Mouse (Mus musculus): ENCODE data around the gene Slc39a11. TPM values are rescaled to one million over a fixed set of nuclear protein-coding genes. Genes with fewer than 3 reads are reported as not detected.

The Slc39a11 gene
- total RNA-seq, 1 experiment from 2014 or later = 13.7 TPM

DNA sequence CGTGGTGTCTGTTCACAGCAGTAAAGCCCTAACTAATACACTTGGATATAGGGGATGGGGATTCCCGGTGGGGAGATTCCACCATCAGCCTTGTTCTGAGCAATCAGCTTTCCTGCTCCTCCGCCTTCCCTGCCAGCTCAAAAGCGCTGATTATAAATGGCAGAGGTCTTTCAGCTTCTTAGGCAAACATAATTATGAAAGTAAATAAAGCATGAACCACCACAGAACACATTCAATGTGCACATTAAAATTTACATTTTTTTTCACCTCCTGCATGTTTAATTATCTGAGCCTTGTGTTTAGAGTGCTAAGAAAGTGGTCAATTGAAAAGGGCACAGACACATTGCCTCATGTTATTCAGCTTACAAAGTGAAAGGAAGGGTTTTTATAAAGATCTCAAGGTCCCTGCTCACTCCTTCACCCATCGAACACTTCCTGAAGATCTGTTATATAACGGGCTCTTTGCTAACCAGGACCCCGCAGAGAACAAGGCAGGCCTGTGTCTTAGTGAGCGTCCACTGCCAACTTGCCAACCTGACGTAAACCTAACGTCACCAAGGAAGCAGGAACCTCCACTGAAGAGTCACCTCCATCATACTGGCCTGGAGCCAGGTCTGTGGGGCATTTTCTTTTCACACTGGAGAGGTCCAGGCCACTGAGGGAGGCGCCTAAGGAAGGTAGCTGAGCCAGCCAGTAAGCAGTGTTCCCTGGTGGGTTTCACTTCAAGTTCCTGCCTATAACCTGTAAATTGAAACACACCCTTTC, 142.0 kb downstream of the Slc39a11 start:
- no peak for DNase-seq

DNA sequence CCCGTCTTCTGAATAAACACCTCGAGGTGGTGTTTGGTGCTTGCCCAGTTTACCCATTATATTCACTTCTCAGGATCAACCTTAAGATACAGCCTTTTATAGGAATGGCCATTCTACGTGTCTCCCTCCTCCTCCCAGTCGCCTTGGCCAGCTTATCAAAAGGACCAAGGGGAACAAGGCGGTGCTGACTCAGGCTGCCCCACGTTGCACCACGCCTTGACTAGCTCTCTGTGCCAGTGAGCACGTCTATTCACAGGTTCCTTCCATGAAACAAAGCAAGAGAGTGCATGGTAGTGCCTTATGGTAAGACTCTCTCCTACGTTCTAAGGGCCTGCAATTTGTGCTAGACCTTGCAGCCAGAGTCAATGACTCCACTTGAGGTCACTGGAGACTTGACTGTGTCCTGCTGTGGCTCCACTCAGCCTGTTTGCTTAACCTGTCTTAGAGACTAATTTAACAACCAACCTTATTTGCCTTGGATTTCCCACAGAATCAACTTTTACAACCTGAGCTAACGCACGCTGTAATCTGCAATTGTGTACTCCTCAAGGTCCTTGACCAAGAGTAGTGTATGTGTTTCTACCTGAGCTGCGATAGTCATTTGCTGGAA, 144.2 kb downstream of the Slc39a11 start:
- no peak for DNase-seq

DNA sequence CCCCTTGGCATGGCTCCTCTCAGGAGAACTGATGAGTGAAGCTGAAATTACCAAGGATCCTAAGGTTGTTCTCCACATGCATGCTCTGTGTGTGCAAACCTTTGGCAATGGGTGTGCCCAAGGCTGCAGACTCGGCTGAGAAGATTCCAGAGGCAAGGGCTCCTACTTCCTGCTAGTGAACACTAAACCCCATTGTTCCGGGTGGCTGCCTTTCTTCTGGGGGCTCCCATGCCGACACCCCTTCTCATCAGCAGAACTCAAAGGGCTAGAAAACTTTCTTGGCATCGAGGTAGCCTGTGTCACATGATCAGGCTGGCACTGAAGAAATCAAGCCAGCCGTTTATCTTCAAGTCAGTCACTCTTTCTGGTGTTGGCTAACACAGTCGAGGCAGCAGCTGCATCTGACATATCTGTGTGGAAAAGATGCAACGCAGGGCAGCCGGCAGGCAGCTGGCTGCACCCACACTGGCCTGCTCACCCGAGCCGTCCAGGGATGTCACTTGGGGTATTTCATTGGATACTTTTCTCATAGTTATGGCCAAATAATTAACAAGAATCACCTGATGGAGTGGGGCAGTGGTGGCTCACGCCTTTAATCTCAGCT, 145.3 kb downstream of the Slc39a11 start:
- no peak for DNase-seq

DNA sequence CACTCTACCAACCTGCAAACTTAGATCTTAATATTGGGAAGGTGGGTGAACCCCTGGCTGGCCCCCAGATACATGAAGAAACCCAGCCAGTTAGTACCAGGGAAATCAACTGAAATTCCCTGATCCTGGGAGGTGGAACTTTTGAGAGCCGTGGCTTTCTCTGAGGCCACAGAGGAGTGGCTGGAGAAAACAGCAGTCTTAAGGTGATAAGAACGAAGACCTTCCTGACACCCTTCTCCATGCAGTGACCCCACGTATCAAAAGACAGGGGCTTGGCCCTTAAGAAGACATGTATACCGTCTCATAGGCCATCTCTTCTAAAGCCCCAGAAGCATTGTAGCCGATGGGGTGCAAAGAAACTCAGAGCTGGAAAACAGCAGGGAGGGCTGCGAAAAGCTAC, 146.9 kb downstream of the Slc39a11 start:
- DNase-seq = no peak

DNA sequence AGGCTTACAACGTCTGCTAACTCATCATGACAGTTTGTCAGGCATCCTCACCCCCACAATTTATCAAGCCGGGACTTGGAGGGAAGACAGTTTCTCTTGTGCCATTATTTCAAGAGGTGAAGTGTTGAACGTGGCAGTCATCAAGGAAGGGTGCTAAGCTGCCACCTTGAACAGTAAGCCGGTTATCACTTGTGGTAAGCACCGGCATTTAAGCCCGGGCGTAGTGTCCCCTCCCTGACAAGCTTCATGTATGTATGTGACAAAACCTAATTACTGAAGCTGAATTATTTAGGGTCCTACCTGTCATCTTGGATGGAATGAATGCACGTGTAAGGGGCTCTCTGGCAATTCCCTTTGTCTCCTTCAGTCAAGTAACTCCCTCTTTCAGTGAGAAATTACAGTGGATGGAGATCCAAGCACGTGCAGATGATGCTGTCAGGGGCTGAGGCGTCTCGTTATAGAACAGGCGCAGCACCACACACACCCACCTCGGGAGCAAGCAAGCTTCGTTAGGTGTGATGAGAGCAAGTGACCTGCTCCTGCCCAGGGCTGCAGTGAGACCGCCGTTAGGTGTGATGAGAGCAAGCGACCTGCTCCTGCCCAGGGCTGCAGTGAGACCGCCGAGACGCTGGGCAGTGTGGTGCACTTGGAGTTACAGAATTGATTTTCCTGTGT, 149.1 kb downstream of the Slc39a11 start:
- no peak for DNase-seq

DNA sequence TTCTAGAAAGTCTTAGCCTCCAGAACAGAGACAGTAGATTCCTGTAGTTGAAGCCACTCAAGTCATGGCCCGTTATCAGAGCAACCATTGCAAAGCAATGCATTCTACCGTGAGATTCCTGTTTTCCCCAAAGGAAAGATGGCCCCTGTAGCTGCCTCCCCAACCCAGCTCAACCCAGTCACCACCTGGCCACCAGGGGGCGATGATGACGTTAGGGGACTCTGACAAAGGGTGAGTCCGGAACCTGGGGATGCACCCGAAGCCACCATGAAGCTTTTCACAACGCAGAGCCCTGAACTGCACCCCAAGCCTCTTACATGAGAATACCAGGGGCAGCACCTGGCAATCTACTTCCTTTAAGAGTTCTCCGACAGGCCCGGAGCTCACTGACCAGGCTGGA, 151.0 kb downstream of the Slc39a11 start:
- peak; percentile 79 for DNase-seq

DNA sequence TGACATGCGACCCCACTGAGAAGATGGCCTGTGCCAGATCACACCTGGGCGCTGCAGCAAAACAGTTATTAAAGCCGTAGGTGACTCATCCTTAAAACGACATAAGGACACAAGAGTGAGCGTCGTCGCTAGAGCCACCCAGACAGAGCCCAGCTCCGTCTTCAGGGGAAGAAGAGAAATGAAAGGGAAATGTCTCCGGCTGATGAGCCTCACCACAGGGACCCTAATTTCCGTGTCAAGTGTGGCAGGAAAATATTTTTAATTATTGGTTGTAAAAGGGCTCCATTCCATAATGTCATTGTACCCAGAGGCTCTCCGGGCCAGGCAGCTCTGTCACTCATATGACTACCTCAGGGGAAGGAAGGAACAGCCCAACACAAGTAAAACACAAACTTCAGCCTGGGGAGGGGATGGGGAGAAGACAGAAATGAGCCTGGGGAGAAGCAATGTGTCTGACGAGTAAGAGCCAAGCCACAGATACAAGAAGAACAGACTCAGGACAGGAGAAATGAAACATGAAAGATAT, 155.8 kb downstream of the Slc39a11 start:
- DNase-seq = no peak

DNA sequence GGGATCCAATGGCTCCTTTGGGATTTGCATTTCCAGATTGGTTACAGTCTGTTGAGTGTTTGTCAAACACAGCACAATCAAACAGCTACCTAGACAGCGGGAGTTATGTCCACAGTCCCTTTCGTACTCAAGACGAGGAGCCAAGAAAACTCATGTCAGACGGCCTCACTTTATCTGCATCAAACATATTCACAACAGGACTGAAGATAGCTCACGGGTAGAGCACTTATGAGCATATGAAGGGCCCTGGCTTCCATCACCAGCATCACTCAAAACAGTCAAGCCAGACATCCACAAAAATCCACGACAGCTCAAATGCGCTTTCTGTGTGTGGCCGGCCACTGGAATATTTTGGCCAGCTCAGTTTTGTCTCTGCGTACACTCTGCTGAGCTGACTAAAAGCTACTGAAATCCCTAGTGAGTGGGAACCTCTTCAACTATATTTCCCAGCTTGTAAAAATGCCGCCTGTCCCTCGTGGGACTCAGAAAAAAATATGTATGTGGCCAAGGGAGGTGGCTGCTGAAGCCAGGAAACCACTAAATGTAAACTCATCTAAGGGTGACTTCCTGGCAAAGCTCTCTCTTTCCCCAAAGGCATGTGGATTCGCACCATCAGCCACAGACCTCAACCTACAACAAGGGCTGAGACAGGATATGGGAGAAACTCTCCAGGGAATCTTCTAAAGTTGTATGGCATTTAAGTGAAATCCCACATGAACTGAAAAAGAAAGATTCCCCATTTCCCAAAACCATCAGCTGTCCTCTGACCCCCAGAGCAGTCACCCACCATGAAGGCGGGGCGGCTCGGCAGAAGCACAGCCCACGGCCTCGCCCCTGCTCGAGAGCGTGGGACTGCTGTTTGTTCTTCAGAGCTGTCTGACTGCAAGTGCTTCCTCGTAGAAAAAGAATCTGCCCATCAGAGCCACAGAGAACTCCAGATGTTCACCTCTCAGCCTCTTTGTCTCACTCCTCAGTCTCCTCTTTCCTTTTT, 159.1 kb downstream of the Slc39a11 start:
- no peak for DNase-seq

DNA sequence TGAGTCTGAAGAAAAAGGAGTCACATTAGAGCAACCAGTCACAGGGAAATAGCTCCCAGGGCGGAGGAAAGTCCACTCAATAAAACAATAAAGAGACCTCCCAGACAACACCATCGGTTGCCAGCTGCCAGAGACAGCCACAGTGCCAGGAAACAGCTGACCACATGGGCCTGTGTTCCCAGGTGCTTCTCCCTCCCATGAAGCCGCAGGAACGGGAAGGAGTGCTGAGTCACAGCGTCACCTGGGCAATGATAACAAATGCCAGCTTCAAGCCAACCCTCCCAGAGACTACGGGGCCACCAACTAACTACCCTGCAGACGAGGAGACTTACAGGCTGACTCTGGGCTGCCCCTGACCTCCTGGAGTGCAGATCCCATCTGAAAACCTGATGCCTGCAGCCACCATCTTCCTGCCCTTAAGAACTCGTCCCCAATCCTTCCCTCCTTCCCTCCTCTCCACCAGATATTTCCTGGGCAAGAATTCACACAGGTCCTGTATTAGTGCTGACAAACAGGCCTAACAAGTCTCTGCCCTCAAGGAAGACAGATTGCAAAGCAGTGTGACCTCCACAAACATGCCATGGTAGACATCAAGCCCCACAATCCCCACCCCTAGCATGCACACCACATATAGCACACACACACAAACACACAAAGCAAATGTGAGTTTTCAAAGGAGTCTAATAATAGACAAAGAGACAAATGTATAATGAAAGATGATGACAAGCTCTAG, 162.1 kb downstream of the Slc39a11 start:
- DNase-seq = peak; percentile 47

DNA sequence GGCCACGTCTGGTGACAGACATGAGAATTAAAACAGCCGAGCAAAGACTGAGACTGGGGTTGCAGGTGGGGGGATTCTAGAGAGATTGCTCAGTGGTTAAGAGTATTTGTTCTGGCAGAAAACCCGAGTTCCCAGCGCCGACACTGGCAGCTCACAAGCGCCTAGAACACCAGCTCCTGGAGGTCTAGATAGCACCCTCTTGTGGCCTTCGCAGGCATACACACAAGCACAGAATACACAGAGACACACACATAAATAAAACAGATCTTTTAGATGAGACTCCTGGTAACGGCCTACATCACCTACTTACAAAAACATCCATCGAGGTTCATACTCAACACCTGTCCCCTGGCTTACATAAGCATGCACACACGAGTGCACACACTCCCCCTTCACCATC, 165.8 kb downstream of the Slc39a11 start:
- no peak for DNase-seq

DNA sequence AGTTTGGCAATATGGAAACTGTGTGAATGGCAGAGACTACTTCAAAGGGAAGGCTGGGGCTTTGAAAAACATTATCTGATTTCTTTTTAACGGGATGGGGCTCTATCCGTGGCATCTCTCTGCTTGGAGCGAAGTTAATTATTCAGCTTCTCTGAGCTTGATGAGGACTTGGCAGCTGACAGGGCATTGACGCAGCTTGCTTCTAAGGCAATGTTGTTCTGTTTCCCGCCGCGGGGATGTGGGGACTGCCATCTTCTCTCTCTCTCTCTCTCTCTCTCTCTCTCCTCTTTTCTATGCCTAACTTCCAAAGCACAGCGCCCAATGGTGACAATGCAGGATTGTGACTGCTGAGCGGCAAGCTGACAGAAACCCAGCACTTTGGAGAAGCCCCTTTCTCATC, 172.3 kb downstream of the Slc39a11 start:
- DNase-seq = no peak

DNA sequence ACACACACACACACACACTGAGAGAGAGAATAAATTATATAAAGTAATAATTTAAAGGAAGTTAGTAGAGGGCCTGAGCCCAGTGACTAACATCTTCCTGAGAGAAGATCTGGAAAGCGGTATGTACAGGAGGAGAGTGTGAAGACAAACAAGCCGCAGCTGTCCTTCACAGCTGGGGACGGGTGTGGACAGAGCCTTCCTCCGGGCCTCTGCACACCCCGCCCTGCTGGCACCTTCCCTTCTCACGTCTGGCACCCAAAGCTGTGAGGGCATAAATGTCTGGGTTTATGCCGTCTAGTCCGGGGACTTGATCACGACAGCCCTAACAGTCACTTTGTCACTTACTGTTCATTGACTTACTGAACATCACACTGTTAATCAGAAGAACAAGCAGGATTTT, 173.2 kb downstream of the Slc39a11 start:
- DNase-seq = no peak

DNA sequence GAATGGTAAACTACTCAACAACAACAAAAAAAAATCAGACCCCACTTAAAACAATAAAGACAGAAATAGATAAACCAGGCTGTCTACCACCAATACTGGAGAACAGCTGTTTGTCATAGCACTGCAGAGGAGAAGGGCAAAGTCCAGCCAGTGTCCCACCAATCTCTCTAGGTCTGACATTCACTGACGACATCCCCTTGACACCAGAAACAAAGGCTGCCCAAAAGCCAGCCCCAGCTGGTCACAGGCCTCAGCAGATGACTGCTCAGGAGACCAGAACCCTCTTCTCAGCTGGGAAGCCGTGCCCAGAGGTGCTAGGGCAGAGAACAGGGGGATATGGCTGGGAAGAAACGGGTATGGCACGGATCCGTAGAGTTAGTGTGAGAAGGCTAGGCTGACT, 174.4 kb downstream of the Slc39a11 start:
- DNase-seq = no peak

DNA sequence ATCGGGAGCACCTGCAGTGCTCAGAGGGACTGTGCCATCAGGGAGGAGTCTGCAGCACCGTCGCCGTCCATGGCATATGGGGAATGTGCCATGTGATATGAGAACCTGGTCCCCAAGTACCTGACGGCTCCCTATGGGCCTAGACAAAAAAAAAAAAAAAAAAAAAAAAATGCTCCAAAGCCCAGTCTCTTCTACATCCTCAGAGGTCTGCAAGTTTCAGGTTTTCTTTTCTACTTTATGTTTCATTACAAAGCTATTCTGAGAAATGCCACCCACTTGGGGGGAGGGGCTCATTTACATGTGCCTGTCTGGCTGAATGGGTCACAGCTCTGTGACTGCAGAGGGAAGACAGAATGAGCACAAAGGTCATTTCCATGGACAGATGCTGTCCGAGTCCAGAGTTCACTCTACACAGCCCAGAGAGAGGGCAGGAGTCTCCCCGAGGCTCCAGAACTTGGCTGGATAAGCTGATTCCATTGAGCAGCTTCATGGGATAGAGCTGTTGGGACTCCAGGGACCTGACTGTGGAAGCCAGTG, 175.8 kb downstream of the Slc39a11 start:
- no peak for DNase-seq

DNA sequence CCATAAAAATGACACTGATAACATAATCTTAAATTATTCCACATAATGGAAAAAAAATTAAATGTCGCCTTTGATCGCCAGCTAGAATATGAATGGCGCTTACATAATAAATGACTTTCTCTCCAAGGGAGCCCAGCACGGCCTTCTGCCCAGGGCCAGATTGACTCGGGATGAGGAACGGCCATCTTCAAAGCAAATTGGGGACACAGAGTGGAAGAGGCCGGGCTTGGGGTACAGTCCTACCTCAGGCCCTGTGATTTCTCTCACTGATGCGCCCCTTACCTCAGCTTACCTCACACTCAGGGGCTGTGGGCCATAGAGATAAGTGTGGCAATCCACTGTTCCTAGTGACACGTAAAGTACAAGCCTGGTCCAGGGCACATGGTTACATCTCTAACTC, 177.9 kb downstream of the Slc39a11 start:
- peak; percentile 63 for DNase-seq

DNA sequence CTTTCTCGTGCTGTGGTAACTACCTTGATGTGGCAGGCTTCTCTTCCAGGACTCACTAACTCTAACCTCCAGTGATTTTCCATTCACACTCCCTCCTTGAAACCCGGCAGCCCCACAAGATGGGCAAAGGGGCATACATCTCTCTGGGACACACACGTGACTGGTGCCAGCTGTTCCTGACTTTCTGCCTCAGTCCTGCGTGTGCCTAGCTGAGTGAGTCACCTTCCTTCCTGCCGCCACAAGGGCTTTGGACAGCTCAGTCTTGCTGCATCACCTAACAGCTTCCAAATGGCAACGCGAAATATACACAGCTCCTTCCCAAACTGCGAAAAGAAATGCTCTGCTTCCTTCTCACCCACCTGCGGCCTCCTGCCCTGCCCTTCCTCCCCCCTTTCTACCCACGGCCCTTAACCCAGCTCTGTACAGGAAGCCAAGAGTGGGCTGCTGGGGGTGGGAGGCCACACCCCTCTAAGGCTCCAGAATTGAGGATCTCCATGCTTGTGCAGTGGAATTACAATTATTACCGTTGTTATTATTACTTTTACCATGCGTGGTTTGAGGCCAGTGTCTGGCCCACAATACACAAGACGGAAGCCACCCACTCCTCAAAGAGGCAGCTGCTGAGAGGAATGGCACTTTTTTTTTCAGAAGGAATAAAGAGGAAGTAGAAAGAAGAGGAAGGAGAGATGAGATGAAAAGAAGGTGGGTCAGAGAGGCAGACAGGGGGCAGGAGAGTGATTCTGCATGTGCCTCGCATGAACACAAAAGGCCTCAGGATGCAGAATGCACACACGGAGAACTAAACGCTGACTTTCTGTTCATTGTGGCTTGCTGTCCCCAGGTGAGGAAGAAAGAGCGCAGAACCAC, 179.7 kb downstream of the Slc39a11 start:
- peak; percentile 51 for DNase-seq

DNA sequence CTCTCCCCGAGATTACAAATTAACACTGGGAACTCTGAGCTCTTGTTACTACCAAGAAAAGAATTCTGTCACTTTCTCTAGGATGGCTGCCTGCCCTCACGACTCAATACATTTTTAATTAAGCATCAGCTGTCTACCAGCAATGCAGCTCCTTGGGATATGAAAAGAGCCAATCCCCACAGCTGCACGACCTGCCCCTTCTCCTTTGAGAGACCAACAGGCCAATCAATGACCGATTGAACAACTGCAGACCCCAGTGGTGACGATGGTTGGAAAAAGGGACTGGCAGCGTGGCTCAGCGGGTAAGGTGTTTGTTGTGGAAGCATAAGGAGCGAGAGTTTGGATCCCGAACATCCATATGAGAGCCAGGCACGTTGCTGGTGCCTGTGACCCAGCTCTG, 181.9 kb downstream of the Slc39a11 start:
- DNase-seq = no peak

DNA sequence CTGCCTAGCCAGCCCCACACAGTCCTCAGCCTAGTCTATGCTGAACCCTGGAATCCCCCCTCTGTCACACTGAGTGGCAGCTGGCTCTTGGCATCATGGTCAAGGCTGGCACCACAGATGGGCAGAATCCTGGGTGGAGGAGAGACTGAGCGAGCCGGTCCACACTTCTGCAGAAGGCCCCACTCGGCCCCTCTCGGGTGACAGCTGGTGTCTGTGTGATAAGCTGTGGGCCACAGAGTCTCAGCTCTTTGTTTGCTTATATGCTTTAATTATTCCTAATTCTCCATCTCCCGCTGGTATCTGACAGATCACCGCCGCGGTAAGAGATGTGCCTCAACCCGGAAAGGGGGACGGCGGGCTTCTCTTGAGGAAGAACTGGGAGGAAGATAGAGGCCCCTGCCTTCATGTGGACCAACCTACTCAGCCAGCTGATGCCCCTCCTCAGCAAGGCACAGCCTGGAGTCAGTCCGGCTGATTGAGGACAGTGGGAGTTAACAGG, 182.5 kb downstream of the Slc39a11 start:
- DNase-seq = no peak

DNA sequence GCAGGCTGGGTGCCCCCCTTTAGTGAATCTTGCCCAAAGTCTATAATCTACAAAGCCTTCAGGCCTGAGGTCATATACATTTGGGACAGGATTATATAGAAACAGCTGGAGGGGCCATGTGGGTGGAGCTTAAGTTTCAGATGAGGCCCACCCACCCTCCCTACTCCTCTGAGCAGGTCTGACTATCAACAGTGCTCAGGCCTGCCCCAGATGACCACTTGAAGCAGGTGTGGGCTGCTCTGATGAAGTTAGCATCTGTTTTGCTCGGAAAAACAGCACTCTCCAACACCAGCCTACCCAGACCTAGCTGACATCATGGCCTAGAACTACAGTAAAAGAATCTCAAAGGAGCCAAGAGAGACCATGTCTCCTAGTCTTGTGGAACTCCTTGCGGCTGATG, 189.8 kb downstream of the Slc39a11 start:
- no peak for DNase-seq
